Mouse (Mus musculus) forebrain, embryonic 14.5 days (tissue): ENCODE data around the gene 1700030K09Rik. TPM values are rescaled to one million over a fixed set of nuclear protein-coding genes. Genes with fewer than 3 reads are reported as not detected.

ENCODE experiments used
- ATAC-seq: fragments of 200-750 bp; cut with Nextera tagmentation; 2 replicates; pipeline ENCODE4 v1.8.0; 2017; ENCODE audit warnings: mild to moderate bottlenecking, moderate library complexity
- DNase-seq: peaks from one replicate; pipeline ENCODE4 v3.0.0-alpha.2; 2015; ENCODE audit warnings: low spot score
- H3K27ac ChIP-seq: fragments of 300-500 bp; sonication (generic); 2 replicates; pipeline ENCODE4 v1.5.1; 2014; ENCODE audit warnings: low read depth, mild to moderate bottlenecking, control low read depth, low read length, moderate library complexity
- H3K27me3 ChIP-seq: fragments of 300-500 bp; sonication (generic); replicated peaks from 2 replicates; pipeline ENCODE4 v1.6.1; 2014; ENCODE audit warnings: low read length, control low read depth, mixed read lengths; ENCODE audit not compliant: control insufficient read depth, insufficient read depth
- H3K36me3 ChIP-seq: fragments of 300-500 bp; sonication (generic); 2 replicates; pipeline ENCODE4 v1.6.1; 2014; ENCODE audit warnings: low read length, control low read depth; ENCODE audit not compliant: control insufficient read depth, insufficient read depth
- H3K4me1 ChIP-seq: fragments of 300-500 bp; sonication (generic); 2 replicates; pipeline ENCODE4 v1.6.1; 2014; ENCODE audit warnings: antibody characterized with exemption, low read length, control low read depth; ENCODE audit not compliant: control insufficient read depth, insufficient read depth
- H3K4me2 ChIP-seq: fragments of 300-500 bp; sonication (generic); 2 replicates; pipeline ENCODE4 v1.6.1; 2014; ENCODE audit warnings: mild to moderate bottlenecking, control low read depth, low read length
- H3K4me3 ChIP-seq: fragments of 300-500 bp; sonication (generic); 2 replicates; pipeline ENCODE4 v1.5.1; 2014; ENCODE audit warnings: low read depth, low read length, control low read depth
- H3K9ac ChIP-seq: fragments of 300-500 bp; sonication (generic); 2 replicates; pipeline ENCODE4 v1.6.1; 2014; ENCODE audit warnings: mild to moderate bottlenecking, low read length, control low read depth, moderate library complexity
- H3K9me3 ChIP-seq: fragments of 300-500 bp; sonication (generic); replicated peaks from 2 replicates; pipeline ENCODE4 v1.6.1; 2016; ENCODE audit warnings: low read length, control low read depth, mixed read lengths; ENCODE audit not compliant: control insufficient read depth
- WGBS: fragments of 180-500 bp; shearing (Covaris S2); extraction: QIAGEN DNeasy Blood & Tissue Kit; methylation state at CpG from one replicate; pipeline ENCODE4 v1.1.7; 2014; 5-methylcytosine and 5-hydroxymethylcytosine counted together
- microRNA-seq: library from miRNA; unstranded; fragments of <30 nt; microRNA quantifications from one replicate; pipeline ENCODE4, GENCODE M21; 2016
- polyA plus RNA-seq: library from polyadenylated mRNA; unstranded; fragments of >200 nt; fragmentation: Nextera tagmentation; extraction: Ambion mirVana; gene quantifications from 2 replicates; pipeline ENCODE4 v1.2.1, GENCODE M21; 2014

1700030K09Rik gene
- polyA plus RNA-seq, 1 experiment from 2014 or later = 14.8 TPM

DNA sequence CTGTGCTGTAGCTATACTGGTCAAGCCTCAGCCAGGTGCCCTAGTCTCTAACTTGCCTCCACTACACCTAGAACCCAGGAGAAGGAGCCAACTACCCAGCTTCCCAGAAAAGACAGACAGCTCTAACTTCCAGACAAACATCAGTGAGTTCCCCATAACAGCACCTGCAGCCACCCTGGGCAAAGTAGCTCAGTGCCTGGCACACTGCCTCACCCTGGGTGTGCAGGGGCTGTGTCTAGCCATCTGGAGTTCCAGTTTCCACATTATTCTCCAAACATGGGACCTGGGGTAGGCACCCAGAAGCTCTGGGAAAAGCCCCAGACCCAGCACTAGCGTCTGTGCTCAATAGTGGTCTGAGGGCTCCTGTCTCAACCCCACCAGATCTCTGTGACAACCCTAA, 63.8 kb downstream of the 1700030K09Rik start:
- Histone ChIP-seq H3K9ac (no peak overlapping the region), H3K4me2 (no peak overlapping the region), H3K27ac (0 out of 2 replicates have a peak overlapping the region, but pooled peaks have one; percentile 27), H3K4me1 (no peaks in the 10 kb centered on the region), H3K9me3 (no peaks in the 10 kb centered on the region), H3K27me3 (no peaks in the 10 kb centered on the region), H3K4me3 (no peak overlapping the region), H3K36me3 (0 out of 2 replicates have a peak, but pooled peaks cover 3% of the 10 kb centered on the region)
- no peak for DNase-seq
- ATAC-seq = no peak
- WGBS = 84% methylated on average over 1 of the region's 1 CpGs

Small RNA genes lying within 50 kb of the gene (microRNA-seq; reads per million reads assigned to microRNA genes)
- gene Mir7068 = 0.93 reads per million

Other genes starting within 250 kb of the 1700030K09Rik start
- gene Cib3, start 231.0 kb upstream of the 1700030K09Rik start, polyA plus RNA-seq = not detected in 2 replicates
- not detected in 2 replicates for gene Gm11034, start 230.2 kb upstream of the 1700030K09Rik start, polyA plus RNA-seq
- 87.4 and 92.9 TPM in 2 replicates for gene Fam32a, start 224.2 kb upstream of the 1700030K09Rik start, polyA plus RNA-seq
- gene Ap1m1, start 203.9 kb upstream of the 1700030K09Rik start, polyA plus RNA-seq = 214 TPM in 2 replicates
- 24.8 and 31.0 TPM in 2 replicates for gene Gm10282, start 138.6 kb upstream of the 1700030K09Rik start, polyA plus RNA-seq
- gene Klf2, start 124.8 kb upstream of the 1700030K09Rik start, polyA plus RNA-seq = 3.7 and 4.2 TPM in 2 replicates
- 57.8 and 65.5 TPM in 2 replicates for gene Eps15l1, start 22.4 kb upstream of the 1700030K09Rik start, polyA plus RNA-seq
- 1.0 and 1.1 TPM in 2 replicates for gene Calr3, start within 50 bp of the 1700030K09Rik start, polyA plus RNA-seq
- gene Cherp, start 31.3 kb downstream of the 1700030K09Rik start, polyA plus RNA-seq = 33.2 and 42.6 TPM in 2 replicates
- 5.8 and 6.6 TPM in 2 replicates for gene Slc35e1, start 48.7 kb downstream of the 1700030K09Rik start, polyA plus RNA-seq
- 11.8 and 14.7 TPM in 2 replicates for gene Med26, start 104.4 kb downstream of the 1700030K09Rik start, polyA plus RNA-seq
- 103 and 108 TPM in 2 replicates for gene Smim7, start 127.2 kb downstream of the 1700030K09Rik start, polyA plus RNA-seq
- gene Tmem38a, start 128.2 kb downstream of the 1700030K09Rik start, polyA plus RNA-seq = 16.2 and 18.8 TPM in 2 replicates
- gene Nwd1, start 202.8 kb downstream of the 1700030K09Rik start, polyA plus RNA-seq = 0.81 and 1.3 TPM in 2 replicates